ENCODE assay signal across 21 mouse cellular contexts in the genomic region with DNA sequence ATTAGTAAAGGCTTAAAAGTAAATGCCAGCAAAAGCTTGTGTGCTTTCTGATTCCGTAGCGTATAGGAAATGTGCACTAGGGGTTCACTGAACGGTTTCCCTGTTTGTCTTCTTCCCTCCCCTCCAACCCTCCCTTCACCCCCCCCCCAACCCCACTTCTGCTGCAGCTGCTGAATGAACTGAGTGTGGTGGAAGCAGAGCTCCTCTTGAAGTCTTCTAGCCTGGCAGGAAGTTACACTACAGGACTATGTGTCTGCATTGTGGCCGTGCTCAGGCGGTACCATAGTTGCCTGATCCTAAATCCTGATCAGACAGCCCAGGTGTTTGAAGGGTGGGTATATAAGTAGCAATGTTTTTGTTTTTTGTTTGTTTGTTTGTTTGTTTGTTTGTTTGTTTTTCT. TPM values are rescaled to one million over a fixed set of nuclear protein-coding genes. Genes with fewer than 3 reads are reported as not detected.
DNase-seq lines count a peak whose midpoint lies in the region; ATAC-seq and TF ChIP-seq lines count a peak whose summit lies in the region.
"Had no signal": no experiment of that assay in that cellular context is flagged by ENCODE, and none has a peak within 500 bp of the region (broad histone marks: within the 10 kb centered on the region; RNA-seq: fewer than 3 reads in every experiment).

No protein-coding gene starts in this region.

- ATAC-seq in heart, embryonic 16.5 days (replicated peaks; ENCODE audit: extremely low read depth, insufficient read depth, low FRiP score), result peak; percentile 70; the same call in 1 of the 2 replicates
- peak; percentile 97 for ATAC-seq in megakaryocyte progenitor cell, adult 5-6 weeks (replicated peaks; ENCODE audit: poor library complexity)
- ATAC-seq: forebrain, embryonic 13.5 days; intestine, embryonic 16.5 days had no signal

- no peaks in the 10 kb centered on the region for H3K36me3 ChIP-seq in heart, embryonic 16.5 days (ENCODE audit: control insufficient read depth, insufficient read depth)
- H3K36me3 ChIP-seq: G1E; heart, embryonic 10.5 days; limb, embryonic 13.5 days; lung, embryonic 15.5 days; midbrain, embryonic 10.5 days had no signal

- no peak overlapping the region for H3K9ac ChIP-seq in heart, embryonic 16.5 days (ENCODE audit: low read length)
- H3K9ac ChIP-seq: forebrain, embryonic 13.5 days; limb, embryonic 13.5 days; lung, embryonic 15.5 days had no signal

- WGBS in heart, embryonic 16.5 days, result 70% methylated on average over 5 of the region's 5 CpGs

- DNase-seq in heart, postnatal 14 days, result no peak
- DNase-seq in thymus, postnatal 25 days, result peak; percentile 60
- no peak for DNase-seq in adrenal gland, postnatal 36 days
- no peak for DNase-seq in kidney, adult 9 months
- DNase-seq in cerebellum, postnatal 4 days (ENCODE audit: low spot score in 2 of 2), result no peak
- DNase-seq: cerebellum, adult 11-12 months; kidney, postnatal 4 days had no signal

- H3K4me3 ChIP-seq in heart, embryonic 16.5 days (ENCODE audit: low read length), result no peak overlapping the region
- H3K4me3 ChIP-seq in bone marrow macrophage, adult 2 months (ENCODE audit: insufficient read depth, low read length), result no peak overlapping the region
- H3K4me3 ChIP-seq: forebrain, embryonic 13.5 days; heart, embryonic 10.5 days; left cerebral cortex, adult 2 months; limb, embryonic 13.5 days; lung, embryonic 15.5 days; midbrain, embryonic 10.5 days had no signal

- intact Hi-C loops in heart, postnatal 14 days (cut with DNase I), result no loop called here

- H3K27me3 ChIP-seq in heart, embryonic 16.5 days (ENCODE audit: control insufficient read depth, insufficient read depth, low read length), result no peaks in the 10 kb centered on the region
- H3K27me3 ChIP-seq: forebrain, embryonic 13.5 days; limb, embryonic 13.5 days; lung, embryonic 15.5 days had no signal

- no peak for TF ChIP-seq CTCF in bone marrow macrophage, adult 2 months (IDR thresholded peaks at IDR 0.05; ENCODE audit: low read depth, low read length)

- no peaks in the 10 kb centered on the region for H3K9me3 ChIP-seq in heart, embryonic 16.5 days (replicated peaks; ENCODE audit: control insufficient read depth, low read length)
- H3K9me3 ChIP-seq: forebrain, embryonic 13.5 days; G1E; heart, embryonic 10.5 days; limb, embryonic 13.5 days; lung, embryonic 15.5 days; midbrain, embryonic 10.5 days had no signal

- no peak overlapping the region for H3K4me2 ChIP-seq in heart, embryonic 16.5 days (ENCODE audit: low read depth, low read length)
- H3K4me2 ChIP-seq: forebrain, embryonic 13.5 days; limb, embryonic 13.5 days; lung, embryonic 15.5 days had no signal

- peaks cover 3% of the 10 kb centered on the region; the same call in 1 of the 2 replicates for H3K4me1 ChIP-seq in heart, embryonic 16.5 days (ENCODE audit: control insufficient read depth, insufficient read depth, low read length)
- peaks cover 19% of the 10 kb centered on the region for H3K4me1 ChIP-seq in bone marrow macrophage, adult 2 months (ENCODE audit: control insufficient read depth, insufficient read depth, low read length)
- H3K4me1 ChIP-seq: forebrain, embryonic 13.5 days; heart, embryonic 10.5 days; limb, embryonic 13.5 days; lung, embryonic 15.5 days; midbrain, embryonic 10.5 days had no signal

- TF ChIP-seq POLR2A in bone marrow macrophage, adult 2 months (IDR thresholded peaks at IDR 0.05; ENCODE audit: borderline replicate concordance, low read depth, low read length), result no peak

- H3K27ac ChIP-seq in heart, embryonic 16.5 days (ENCODE audit: low read length), result no peak overlapping the region
- H3K27ac ChIP-seq in bone marrow macrophage, adult 2 months (ENCODE audit: insufficient read depth, low read depth, low read length), result peak overlapping the region; percentile 52
- H3K27ac ChIP-seq: forebrain, embryonic 13.5 days; heart, embryonic 10.5 days; left cerebral cortex, adult 2 months; limb, embryonic 13.5 days; lung, embryonic 15.5 days; midbrain, embryonic 10.5 days had no signal

RNA-seq across cellular contexts. Expression of a gene that starts 24.2 kb away (rescaled TPM):
- 0.85 and 1.1 TPM in 2 replicates for polyA plus RNA-seq in heart, embryonic 16.5 days (2015; fragmentation: Nextera tagmentation; extraction: Ambion mirVana)
- total RNA-seq in heart, postnatal 14 days (2021), result under 1 TPM; 0.37 to 0.74 TPM
- polyA plus RNA-seq in bone marrow macrophage, adult 2 months (2012; ENCODE audit: insufficient read depth, insufficient read length, missing spikeins), result 18.7 and 21.0 TPM in 2 replicates
- 0.95 and 1.6 TPM in 2 replicates for total RNA-seq in megakaryocyte progenitor cell, adult 5-6 weeks (2015)
- 0.78 and 0.83 TPM in 2 replicates for total RNA-seq in megakaryocyte progenitor cell, adult 5-6 weeks (2017)
- total RNA-seq in adrenal gland, postnatal 36 days (2021), result under 1 TPM; 0.56 to 0.95 TPM
- polyA plus RNA-seq: G1E had no signal

RNA-seq across cellular contexts. Expression of a gene that starts 27.8 kb away (rescaled TPM):
- polyA plus RNA-seq in heart, embryonic 16.5 days (2015; fragmentation: Nextera tagmentation; extraction: Ambion mirVana), result 0.94 and 1.0 TPM in 2 replicates
- total RNA-seq in heart, postnatal 14 days (2021), result 1 to 10 TPM; 1.4 to 2.2 TPM
- polyA plus RNA-seq in bone marrow macrophage, adult 2 months (2012; ENCODE audit: insufficient read depth, insufficient read length, missing spikeins), result 34.6 and 38.6 TPM in 2 replicates
- 0.32 TPM in 1 of 2 replicates, not detected in the other for total RNA-seq in megakaryocyte progenitor cell, adult 5-6 weeks (2015)
- 0.17 TPM in 1 of 2 replicates, not detected in the other for total RNA-seq in megakaryocyte progenitor cell, adult 5-6 weeks (2017)
- total RNA-seq in adrenal gland, postnatal 36 days (2021), result 1 to 10 TPM; 1.9 to 2.9 TPM
- polyA plus RNA-seq: G1E had no signal

RNA-seq across cellular contexts. Expression of a gene that starts 40.0 kb away (rescaled TPM):
- polyA plus RNA-seq in heart, embryonic 16.5 days (2015; fragmentation: Nextera tagmentation; extraction: Ambion mirVana), result 0.36 and 1.1 TPM in 2 replicates
- not detected for total RNA-seq in heart, postnatal 14 days (2021)
- polyA plus RNA-seq in bone marrow macrophage, adult 2 months (2012; ENCODE audit: insufficient read depth, insufficient read length, missing spikeins), result not detected in 2 replicates
- not detected in 2 replicates for total RNA-seq in megakaryocyte progenitor cell, adult 5-6 weeks (2015)
- total RNA-seq in megakaryocyte progenitor cell, adult 5-6 weeks (2017), result not detected in 2 replicates
- not detected for total RNA-seq in adrenal gland, postnatal 36 days (2021)
- total RNA-seq: adrenal gland, postnatal 4 days; gastrocnemius, adult 18-20 months; left cerebral cortex, adult 2 months had no signal
- polyA plus RNA-seq: G1E; hindbrain, embryonic 11.5 days; intestine, embryonic 16.5 days had no signal
